Mouse (Mus musculus) stomach, embryonic 15.5 days (tissue): Measurements from ENCODE around the gene Adra1b. TPM values are rescaled to one million over a fixed set of nuclear protein-coding genes. Genes with fewer than 3 reads are reported as not detected.

Experiments used
- ATAC-seq: fragments of 200-750 bp; cut with Nextera tagmentation; 2 replicates; pipeline ENCODE4 v1.8.0; 2017; ENCODE audit warnings: low read depth, moderate number of reproducible peaks, moderate TSS enrichment; ENCODE audit not compliant: insufficient read depth, low FRiP score
- H3K27ac ChIP-seq: fragments of 300-500 bp; sonication (generic); 2 replicates; pipeline ENCODE4 v1.5.1; 2015; ENCODE audit warnings: mild to moderate bottlenecking, inconsistent platforms
- H3K27me3 ChIP-seq: fragments of 300-500 bp; sonication (generic); replicated peaks from 2 replicates; pipeline ENCODE4 v1.6.1; 2015; ENCODE audit warnings: inconsistent platforms
- H3K36me3 ChIP-seq: fragments of 300-500 bp; sonication (generic); 2 replicates; pipeline ENCODE4 v1.6.1; 2015; ENCODE audit warnings: inconsistent platforms
- H3K4me1 ChIP-seq: fragments of 300-500 bp; sonication (generic); 2 replicates; pipeline ENCODE4 v1.6.1; 2015; ENCODE audit warnings: inconsistent platforms
- H3K4me2 ChIP-seq: fragments of 300-500 bp; sonication (generic); 2 replicates; pipeline ENCODE4 v1.6.1; 2015; ENCODE audit warnings: mild to moderate bottlenecking, inconsistent platforms
- H3K4me3 ChIP-seq: fragments of 300-500 bp; sonication (generic); replicated peaks from 2 replicates; pipeline ENCODE4 v1.5.1; 2015; ENCODE audit warnings: inconsistent platforms
- H3K9ac ChIP-seq: fragments of 300-500 bp; sonication (generic); 2 replicates; pipeline ENCODE4 v1.6.1; 2015; ENCODE audit warnings: inconsistent platforms
- H3K9me3 ChIP-seq: fragments of 300-500 bp; sonication (generic); 2 replicates; pipeline ENCODE4 v1.6.1; 2016; ENCODE audit warnings: inconsistent platforms
- WGBS: fragments of 180-500 bp; shearing (Covaris S2); methylation state at CpG from one replicate; pipeline ENCODE4 v1.1.7; 2015; 5-methylcytosine and 5-hydroxymethylcytosine counted together
- polyA plus RNA-seq: library from polyadenylated mRNA; unstranded; fragments of >200 nt; fragmentation: Nextera tagmentation; extraction: Ambion mirVana; gene quantifications from 2 replicates; pipeline ENCODE4 v1.2.1, GENCODE M21; 2015

Gene Adra1b
- polyA plus RNA-seq, 1 experiment from 2014 or later: 0.54 TPM

DNA sequence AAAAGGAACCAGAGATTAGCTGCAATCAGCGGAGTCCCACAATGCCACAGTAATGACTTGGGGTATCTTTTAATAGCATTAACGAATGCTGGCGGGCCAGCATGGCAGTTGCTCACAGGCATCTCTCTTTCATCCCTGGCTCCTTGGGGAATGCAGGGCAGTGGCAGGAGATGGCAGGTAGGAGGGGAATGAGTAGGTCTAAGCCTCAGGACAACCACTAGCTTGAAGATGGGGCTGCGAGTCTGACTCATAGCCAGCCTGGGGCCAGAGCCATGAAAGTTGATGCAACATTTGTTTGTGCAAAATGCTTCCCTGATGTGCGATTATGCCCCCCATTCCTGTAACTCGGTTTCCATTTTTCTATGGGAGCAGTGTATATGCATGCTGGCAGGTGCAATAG is 25.2 kb upstream of the Adra1b start:
- Histone ChIP-seq H3K9ac (no peak overlapping the region), H3K4me3 (no peak overlapping the region), H3K27ac (no peak overlapping the region), H3K4me2 (no peak overlapping the region), H3K27me3 (no peaks in the 10 kb centered on the region), H3K9me3 (no peaks in the 10 kb centered on the region), H3K36me3 (no peaks in the 10 kb centered on the region), H3K4me1 (0 out of 2 replicates have a peak, but pooled peaks cover 4% of the 10 kb centered on the region)
- 69% methylated on average over 6 of the region's 6 CpGs for WGBS
- ATAC-seq: no peak

DNA sequence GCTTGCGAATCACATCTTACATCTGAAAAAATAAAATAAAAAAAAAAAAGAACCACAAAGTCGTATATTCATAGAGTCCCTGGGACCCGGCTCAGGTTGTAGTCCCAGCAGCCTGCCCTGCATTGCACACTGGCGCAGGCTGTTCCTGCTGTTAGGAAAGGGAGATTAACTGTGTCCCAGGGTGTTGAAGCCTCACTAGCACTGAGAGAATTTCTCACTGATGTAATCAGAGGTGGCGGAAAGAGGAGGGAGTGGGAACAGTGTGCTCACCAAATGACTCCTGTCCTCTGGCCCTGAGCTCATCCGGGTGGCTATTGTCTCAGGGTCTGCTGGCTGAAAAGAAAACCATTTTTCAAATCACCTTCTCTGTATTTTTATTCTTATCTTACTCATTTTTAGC is 24.6 kb upstream of the Adra1b start:
- WGBS: 47% methylated on average over 6 of the region's 6 CpGs
- Histone ChIP-seq H3K9me3 (no peaks in the 10 kb centered on the region), H3K4me2 (no peak overlapping the region), H3K27ac (no peak overlapping the region), H3K27me3 (no peaks in the 10 kb centered on the region), H3K4me1 (0 out of 2 replicates have a peak, but pooled peaks cover 4% of the 10 kb centered on the region), H3K4me3 (no peak overlapping the region), H3K36me3 (no peaks in the 10 kb centered on the region), H3K9ac (no peak overlapping the region)
- no peak for ATAC-seq

DNA sequence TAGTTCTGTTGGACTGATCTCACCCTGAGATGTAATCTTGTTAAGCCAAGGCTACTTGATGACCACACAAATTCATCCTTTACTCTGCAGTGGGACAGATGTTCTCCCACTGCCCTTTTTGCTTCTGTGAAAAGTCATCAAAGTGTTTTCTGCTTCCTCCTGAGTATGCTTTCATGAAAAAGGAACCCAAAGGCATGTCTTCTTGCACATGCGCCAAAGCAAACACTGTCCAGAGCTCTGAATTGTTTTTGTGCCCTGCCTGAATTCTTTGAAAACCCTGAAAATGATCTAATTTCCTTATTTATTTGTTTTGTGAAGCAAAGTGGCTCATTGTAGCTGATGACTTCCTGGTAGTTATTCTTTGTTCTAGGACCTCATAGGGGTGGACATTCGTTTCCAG is 20.7 kb upstream of the Adra1b start:
- Histone ChIP-seq H3K9me3 (no peaks in the 10 kb centered on the region), H3K36me3 (no peaks in the 10 kb centered on the region), H3K9ac (no peak overlapping the region), H3K4me2 (no peak overlapping the region), H3K27ac (no peak overlapping the region), H3K4me1 (no peaks in the 10 kb centered on the region), H3K4me3 (no peak overlapping the region), H3K27me3 (no peaks in the 10 kb centered on the region)
- no peak for ATAC-seq
- WGBS: 62% methylated on average over 2 of the region's 2 CpGs

DNA sequence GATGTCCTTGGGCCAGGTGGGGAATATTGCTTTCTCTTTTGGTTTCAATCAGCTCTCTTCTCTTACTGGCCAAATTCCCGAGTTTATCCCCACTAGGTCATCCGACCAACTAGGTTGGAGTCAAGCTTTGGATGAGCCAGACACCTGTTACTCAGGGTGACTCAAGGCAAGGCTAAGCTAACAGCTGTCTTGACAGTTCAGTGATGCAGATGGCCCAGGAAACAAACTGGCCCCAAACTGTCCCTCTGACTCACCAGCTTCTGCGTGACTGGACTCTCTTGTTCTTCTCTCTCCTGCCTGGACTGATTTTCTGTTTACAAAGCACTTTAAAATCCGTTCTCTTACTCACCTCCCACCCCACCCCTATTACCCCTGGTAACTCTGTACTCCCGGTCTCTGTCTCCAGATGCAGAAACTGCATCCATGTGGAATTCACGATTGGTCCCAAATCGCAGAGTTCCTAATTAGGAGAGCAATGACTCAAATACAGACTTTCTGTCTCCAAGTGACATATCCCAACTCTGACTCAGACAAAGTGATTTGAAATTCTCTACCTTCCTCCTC is 18.6 kb upstream of the Adra1b start:
- Histone ChIP-seq H3K9me3 (no peaks in the 10 kb centered on the region), H3K9ac (no peak overlapping the region), H3K4me1 (no peaks in the 10 kb centered on the region), H3K36me3 (no peaks in the 10 kb centered on the region), H3K27me3 (no peaks in the 10 kb centered on the region), H3K4me2 (no peak overlapping the region), H3K27ac (no peak overlapping the region), H3K4me3 (no peak overlapping the region)
- ATAC-seq: no peak
- WGBS: 63% methylated on average over 7 of the region's 7 CpGs

DNA sequence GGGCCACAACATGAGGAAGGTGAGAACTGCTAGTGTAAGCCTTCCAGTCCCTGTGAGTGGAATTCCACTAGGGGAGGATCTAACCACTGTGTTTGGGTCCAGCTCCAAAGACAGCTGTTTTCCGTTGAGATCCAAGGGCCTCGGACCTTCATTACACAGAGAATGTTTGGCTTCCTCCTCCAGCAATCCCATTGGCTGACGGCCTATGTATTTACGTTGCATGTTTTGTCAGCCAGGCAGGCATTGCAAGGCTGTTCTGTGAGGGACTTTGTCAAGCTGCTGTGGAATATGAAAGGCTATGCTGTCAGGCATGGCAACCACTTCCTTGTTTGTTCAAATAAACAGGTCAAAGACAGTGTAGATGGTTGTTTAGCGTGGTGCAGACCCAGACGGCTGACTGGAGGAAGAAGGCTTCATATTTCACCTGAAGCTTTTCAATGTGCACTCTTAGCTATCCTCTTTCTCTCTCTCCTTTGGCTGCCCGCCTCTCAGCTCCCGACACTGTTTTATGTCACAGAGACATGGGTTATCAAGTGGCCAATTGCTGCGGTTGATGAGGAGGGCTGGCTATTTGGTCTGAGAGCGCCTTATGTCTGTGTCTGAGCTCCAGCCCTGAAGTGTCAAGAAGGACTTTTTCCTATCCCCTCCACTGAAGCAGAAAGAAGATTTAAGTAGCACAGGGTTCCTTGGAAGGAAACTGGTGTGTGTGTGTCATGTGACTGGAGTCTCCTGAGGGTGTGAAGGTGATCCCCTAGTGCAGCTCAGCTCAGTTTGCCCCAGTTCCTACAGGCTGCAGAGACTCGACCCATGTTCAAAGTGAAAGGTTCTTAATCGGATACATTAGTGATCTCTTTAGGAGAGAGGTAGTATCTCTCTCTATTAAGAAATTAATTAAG is 13.8 kb upstream of the Adra1b start:
- no peaks in the 10 kb centered on the region for H3K9me3 ChIP-seq
- H3K27me3 ChIP-seq: no peaks in the 10 kb centered on the region
- peak; percentile 85 for ATAC-seq
- H3K4me1 ChIP-seq: no peaks in the 10 kb centered on the region
- WGBS: 35% methylated on average over 12 of the region's 12 CpGs
- H3K27ac ChIP-seq: peak overlapping the region; percentile 46
- peak overlapping the region; percentile 29; the same call in 1 of the 2 replicates for H3K4me2 ChIP-seq
- H3K4me3 ChIP-seq: no peak overlapping the region
- H3K9ac ChIP-seq: no peak overlapping the region
- H3K36me3 ChIP-seq: no peaks in the 10 kb centered on the region

DNA sequence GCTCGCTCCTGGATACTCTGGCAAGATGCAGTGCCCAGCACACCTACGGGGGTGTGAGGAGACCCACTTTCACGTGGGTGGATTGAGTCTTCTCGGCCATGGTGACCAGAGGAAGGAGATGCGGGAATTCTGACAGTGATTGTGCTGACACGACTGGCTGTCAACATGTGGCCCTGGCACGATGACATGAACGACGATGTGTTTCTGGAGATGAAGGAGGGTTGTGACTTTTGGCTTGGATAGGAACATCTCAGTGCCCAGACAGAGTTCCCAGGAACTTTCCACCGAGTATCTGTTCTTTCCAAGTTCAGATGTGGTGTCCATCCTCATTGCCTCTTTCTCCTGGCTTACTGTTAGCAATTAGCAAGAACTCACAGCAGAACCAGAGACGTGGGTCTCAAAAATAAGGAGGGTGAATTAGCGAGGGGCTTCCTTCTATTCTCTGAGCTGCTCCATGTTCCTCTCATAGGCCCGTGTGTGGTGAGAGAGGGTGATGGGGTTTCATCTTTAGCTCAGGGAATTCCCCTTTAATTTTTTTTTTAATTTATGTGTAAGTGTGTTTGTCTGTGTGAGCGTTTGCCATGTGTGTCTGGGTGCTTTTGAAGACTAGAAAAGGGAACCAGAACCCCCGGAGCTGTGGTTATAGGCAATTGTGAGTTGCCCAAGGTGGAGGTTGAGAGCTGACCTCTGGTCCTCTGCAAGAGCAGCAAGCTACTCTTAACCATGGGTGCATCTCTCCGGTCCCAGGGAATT is 11.3 kb upstream of the Adra1b start:
- no peak overlapping the region for H3K27ac ChIP-seq
- H3K4me2 ChIP-seq: no peak overlapping the region
- no peaks in the 10 kb centered on the region for H3K9me3 ChIP-seq
- H3K9ac ChIP-seq: no peak overlapping the region
- WGBS: 88% methylated on average over 16 of the region's 16 CpGs
- ATAC-seq: no peak
- H3K36me3 ChIP-seq: no peaks in the 10 kb centered on the region
- H3K27me3 ChIP-seq: no peaks in the 10 kb centered on the region
- no peaks in the 10 kb centered on the region for H3K4me1 ChIP-seq
- H3K4me3 ChIP-seq: no peak overlapping the region

DNA sequence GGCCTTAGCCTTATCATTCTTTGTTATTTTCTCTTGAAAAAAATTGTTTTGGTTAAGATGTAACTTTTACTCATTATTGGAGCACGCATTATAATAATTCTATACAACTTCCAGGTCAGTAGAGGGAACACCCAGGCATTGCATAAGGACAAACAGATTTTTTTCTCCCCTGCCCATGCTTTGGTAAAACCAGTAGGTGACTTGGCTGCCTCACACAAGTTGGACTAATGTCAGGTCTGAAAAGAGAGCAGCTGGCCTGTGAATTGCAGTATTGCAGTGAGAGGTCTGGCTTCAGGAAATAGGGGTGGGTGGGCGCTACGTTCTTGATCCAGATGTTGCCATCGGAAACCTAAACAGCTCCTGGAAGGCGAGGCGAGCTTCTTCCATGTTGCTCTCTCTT is 10.6 kb upstream of the Adra1b start:
- Histone ChIP-seq H3K4me2 (no peak overlapping the region), H3K4me3 (no peak overlapping the region), H3K36me3 (no peaks in the 10 kb centered on the region), H3K27ac (no peak overlapping the region), H3K4me1 (no peaks in the 10 kb centered on the region), H3K9me3 (no peaks in the 10 kb centered on the region), H3K27me3 (no peaks in the 10 kb centered on the region), H3K9ac (no peak overlapping the region)
- no peak for ATAC-seq
- WGBS: 63% methylated on average over 6 of the region's 6 CpGs

DNA sequence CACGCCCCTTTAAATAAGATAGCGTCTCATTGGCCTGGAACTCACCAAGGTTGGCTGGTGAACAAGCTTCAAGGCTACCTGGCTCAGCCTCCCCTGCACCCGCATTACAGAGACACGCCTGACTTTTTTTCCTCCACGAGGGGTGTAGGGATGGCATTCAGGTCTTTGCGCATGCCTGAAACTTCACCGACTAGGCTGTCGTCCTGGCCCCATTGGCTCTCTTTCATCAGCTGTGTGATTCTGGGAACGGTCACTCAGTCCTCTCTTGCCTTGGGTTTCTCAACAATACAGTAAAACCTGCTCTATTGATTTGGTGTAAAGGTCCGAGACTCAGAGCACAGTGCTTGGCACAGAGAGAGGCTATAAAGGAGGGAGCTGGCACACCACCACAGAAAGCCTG is 2.3 kb upstream of the Adra1b start:
- no peak for ATAC-seq
- Histone ChIP-seq H3K9me3 (no peaks in the 10 kb centered on the region), H3K4me3 (no peak overlapping the region), H3K9ac (no peak overlapping the region), H3K4me1 (no peaks in the 10 kb centered on the region), H3K4me2 (no peak overlapping the region), H3K27ac (no peak overlapping the region), H3K36me3 (no peaks in the 10 kb centered on the region), H3K27me3 (no peaks in the 10 kb centered on the region)
- 70% methylated on average over 10 of the region's 10 CpGs for WGBS

DNA sequence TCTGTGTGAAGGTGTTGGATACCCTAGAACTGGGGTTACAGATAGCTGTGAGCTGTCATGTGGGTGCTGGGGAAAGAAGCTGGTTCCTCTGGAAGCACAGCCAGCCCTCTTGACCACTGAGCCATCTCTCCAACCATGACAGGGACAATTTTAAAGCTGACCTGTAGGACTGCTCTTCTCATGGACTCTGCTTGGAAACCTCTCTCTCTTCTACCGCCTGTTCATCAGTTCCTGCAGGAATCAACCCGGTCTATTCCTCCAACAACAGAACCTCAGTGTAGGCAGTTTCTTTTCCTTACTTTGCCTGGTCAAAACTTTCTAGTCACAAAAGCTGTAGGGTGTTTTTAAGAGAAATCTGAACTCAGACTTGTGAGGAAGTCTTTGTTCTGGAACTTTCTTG is 1.3 kb downstream of the Adra1b start:
- H3K9ac ChIP-seq: no peak overlapping the region
- no peak overlapping the region for H3K27ac ChIP-seq
- H3K9me3 ChIP-seq: no peaks in the 10 kb centered on the region
- no peaks in the 10 kb centered on the region for H3K36me3 ChIP-seq
- H3K27me3 ChIP-seq: no peaks in the 10 kb centered on the region
- H3K4me1 ChIP-seq: no peaks in the 10 kb centered on the region
- no peak overlapping the region for H3K4me3 ChIP-seq
- no peak for ATAC-seq
- 82% methylated on average over 2 of the region's 2 CpGs for WGBS
- H3K4me2 ChIP-seq: no peak overlapping the region

DNA sequence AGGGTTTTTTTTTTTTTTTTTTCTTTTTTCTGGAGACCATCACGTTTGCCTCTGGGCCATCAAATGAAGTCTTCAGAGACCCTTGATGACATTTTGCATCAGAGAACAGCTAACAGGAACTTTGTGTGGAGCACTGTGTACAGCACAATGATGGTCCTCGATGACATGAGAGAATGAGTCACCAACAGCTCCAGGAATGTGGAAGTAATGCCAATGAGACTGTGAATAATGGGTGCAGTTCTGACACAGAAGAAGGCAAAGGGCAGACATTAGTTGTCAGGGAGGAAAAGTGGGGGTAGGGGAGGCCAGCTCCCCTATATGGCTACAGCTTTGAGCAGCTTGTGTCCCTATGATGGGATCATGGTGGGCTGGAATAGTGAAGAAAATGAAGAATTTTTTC is 5.7 kb downstream of the Adra1b start:
- no peak overlapping the region for H3K27ac ChIP-seq
- no peaks in the 10 kb centered on the region for H3K9me3 ChIP-seq
- H3K27me3 ChIP-seq: no peaks in the 10 kb centered on the region
- no peak overlapping the region for H3K4me2 ChIP-seq
- no peak for ATAC-seq
- no peaks in the 10 kb centered on the region for H3K4me1 ChIP-seq
- H3K9ac ChIP-seq: no peak overlapping the region
- no peaks in the 10 kb centered on the region for H3K36me3 ChIP-seq
- 62% methylated on average over 2 of the region's 2 CpGs for WGBS
- no peak overlapping the region for H3K4me3 ChIP-seq

DNA sequence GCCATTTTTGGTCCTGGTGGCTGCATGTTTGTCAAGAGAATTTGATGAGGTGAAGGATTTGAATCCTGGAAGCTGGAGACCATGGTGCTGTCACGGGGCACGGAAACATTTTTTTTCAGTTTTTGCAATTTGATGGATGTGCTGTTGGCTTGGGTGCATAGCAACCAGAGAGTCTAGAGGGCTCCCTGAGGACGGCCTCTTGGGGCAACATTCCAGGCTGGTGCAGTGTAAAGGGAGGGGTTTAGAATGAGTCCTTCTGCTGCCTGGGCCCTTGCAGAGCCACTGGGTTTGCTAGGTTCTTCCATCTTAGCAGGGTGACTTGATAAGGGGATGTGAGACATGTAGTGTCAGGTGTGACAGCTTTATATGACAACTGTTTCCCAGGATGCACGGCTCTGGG is 8.5 kb downstream of the Adra1b start:
- 59% methylated on average over 4 of the region's 4 CpGs for WGBS
- Histone ChIP-seq H3K4me1 (no peaks in the 10 kb centered on the region), H3K9ac (no peak overlapping the region), H3K9me3 (no peaks in the 10 kb centered on the region), H3K27ac (no peak overlapping the region), H3K4me3 (no peak overlapping the region), H3K27me3 (no peaks in the 10 kb centered on the region), H3K4me2 (no peak overlapping the region), H3K36me3 (no peaks in the 10 kb centered on the region)
- no peak for ATAC-seq

DNA sequence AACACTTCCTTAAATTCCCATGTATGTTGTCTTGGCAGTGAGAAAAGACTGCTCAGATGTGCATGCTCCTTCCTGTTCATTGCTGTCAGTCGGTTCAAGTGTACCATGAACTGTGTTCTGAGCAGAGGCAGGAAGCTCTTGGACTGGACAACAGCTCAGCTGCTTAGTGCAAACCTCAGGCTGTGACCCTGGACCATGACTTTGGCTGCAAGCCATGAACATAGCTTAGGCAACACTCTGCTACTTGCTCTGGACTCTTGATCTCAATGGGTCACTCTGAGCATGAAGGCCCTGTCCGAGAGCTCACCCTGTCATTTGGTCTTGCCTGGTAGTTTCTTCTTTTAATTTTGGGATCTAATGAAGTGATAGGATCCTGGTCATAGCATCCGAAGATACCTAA is 9.6 kb downstream of the Adra1b start:
- no peak overlapping the region for H3K27ac ChIP-seq
- H3K36me3 ChIP-seq: no peaks in the 10 kb centered on the region
- no peaks in the 10 kb centered on the region for H3K4me1 ChIP-seq
- H3K9me3 ChIP-seq: no peaks in the 10 kb centered on the region
- H3K4me2 ChIP-seq: no peak overlapping the region
- no peak overlapping the region for H3K9ac ChIP-seq
- H3K27me3 ChIP-seq: no peaks in the 10 kb centered on the region
- 74% methylated on average over 3 of the region's 3 CpGs for WGBS
- ATAC-seq: peak; percentile 56; the same call in 1 of the 2 replicates
- no peak overlapping the region for H3K4me3 ChIP-seq
